ENCODE assay signal across 8 mouse cellular contexts in the genomic region with DNA sequence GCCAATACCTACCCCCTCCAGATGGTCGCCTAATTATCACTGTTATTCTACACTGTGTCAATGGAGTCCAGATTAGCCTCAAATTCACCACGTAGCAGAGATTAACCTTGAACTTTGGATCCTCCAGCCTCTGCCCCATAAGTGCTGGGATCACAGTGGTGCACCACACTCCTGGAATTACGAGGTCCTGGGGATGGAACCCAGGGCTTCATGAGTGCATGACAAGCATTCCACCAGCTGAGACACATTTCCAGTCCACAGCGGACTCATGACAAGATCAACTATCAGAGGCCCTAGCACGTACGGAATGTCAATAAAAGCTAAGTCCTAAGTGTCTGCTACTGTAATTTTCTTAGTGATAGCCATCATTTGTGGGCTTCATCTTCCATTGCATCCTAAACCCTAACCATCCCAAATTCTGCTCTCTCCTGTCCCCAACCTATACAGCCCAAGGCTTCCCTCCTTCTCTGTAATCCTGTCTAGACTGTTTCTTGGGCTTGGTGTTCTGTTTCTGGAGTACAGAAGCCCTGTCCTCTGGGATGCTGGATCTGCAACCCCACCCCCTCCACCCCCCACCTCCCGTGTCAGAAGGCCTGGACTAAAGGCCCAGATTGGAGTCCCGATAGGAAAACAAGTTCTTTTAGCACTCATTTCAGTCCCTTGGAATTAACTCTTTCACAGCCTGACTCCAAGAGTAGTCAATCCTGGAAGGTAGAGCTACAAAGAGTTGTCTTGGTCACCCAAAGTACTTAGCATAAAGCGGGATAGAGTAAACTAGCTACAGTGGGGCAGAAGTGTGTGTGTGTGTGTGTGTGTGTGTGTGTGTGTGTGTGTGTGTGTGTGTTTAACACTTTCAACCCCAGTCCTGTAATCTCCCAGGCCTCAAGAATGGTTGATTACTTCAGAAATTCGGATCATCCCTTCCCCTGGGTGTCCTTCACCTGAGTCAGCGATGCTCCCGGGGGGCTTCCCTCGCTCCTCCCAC. TPM values are rescaled to one million over a fixed set of nuclear protein-coding genes. Genes with fewer than 3 reads are reported as not detected.
DNase-seq lines count a peak whose midpoint lies in the region; ATAC-seq and TF ChIP-seq lines count a peak whose summit lies in the region.

No protein-coding gene starts in this region.

- H3K4me2 ChIP-seq in heart, embryonic 15.5 days: peak overlapping the region; percentile 68

- H3K27me3 ChIP-seq in ES-Bruce4 (ENCODE audit: control insufficient read depth, insufficient read depth, low read length, poor library complexity, severe bottlenecking): no peaks in the 10 kb centered on the region
- no peaks in the 10 kb centered on the region for H3K27me3 ChIP-seq in heart, embryonic 15.5 days
- H3K27me3 ChIP-seq in midbrain, embryonic 10.5 days (ENCODE audit: low read depth, poor library complexity, severe bottlenecking): peaks cover 30% of the 10 kb centered on the region

- intact Hi-C loops in gastrocnemius, adult 2 months (cut with DNase I): no loop called here

- WGBS in heart, embryonic 15.5 days: 18% methylated on average over 13 of the region's 13 CpGs
- WGBS in midbrain, embryonic 10.5 days: 28% methylated on average over 13 of the region's 13 CpGs

- H3K36me3 ChIP-seq in ES-Bruce4 (ENCODE audit: control insufficient read depth, insufficient read depth, low read length, poor library complexity, severe bottlenecking): no peaks in the 10 kb centered on the region
- no peaks in the 10 kb centered on the region for H3K36me3 ChIP-seq in heart, embryonic 15.5 days
- no peaks in the 10 kb centered on the region for H3K36me3 ChIP-seq in midbrain, embryonic 10.5 days

- H3K4me3 ChIP-seq in gastrocnemius, adult 2 months: peak overlapping the region; percentile 86
- no peak overlapping the region for H3K4me3 ChIP-seq in ES-Bruce4 (ENCODE audit: low read depth, low read length)
- peak overlapping the region; percentile 92 for H3K4me3 ChIP-seq in heart, embryonic 15.5 days
- H3K4me3 ChIP-seq in midbrain, embryonic 10.5 days: peak overlapping the region; percentile 72

- DNase-seq in gastrocnemius, adult 2 months: no peak
- no peak for DNase-seq in gastrocnemius, postnatal 10 days
- DNase-seq in midbrain, embryonic 10.5 days (ENCODE audit: low spot score): no peak
- DNase-seq in natural killer cell, adult 2 months (ENCODE audit: low spot score in 2 of 2): no peak
- no peak for DNase-seq in right cerebral cortex, postnatal 4 days

- H3K4me1 ChIP-seq in ES-Bruce4 (ENCODE audit: control insufficient read depth, insufficient read depth, low read length): peaks cover 7% of the 10 kb centered on the region
- peaks cover 26% of the 10 kb centered on the region for H3K4me1 ChIP-seq in heart, embryonic 15.5 days (replicated peaks)
- peaks cover 34% of the 10 kb centered on the region for H3K4me1 ChIP-seq in midbrain, embryonic 10.5 days

- 0 out of 2 replicates have a peak, but pooled peaks have one; percentile 14 for ATAC-seq in heart, embryonic 15.5 days (replicated peaks; ENCODE audit: insufficient number of reproducible peaks, insufficient read depth, low FRiP score, low read depth)
- ATAC-seq in activated CD4-positive, CD25-positive, alpha-beta regulatory T cell, adult 4 months: no peak

- TF ChIP-seq POLR2A in ES-Bruce4 (IDR thresholded peaks at IDR 0.05; ENCODE audit: insufficient read depth, low read length): no peak

- TF ChIP-seq CTCF in gastrocnemius, adult 2 months (IDR thresholded peaks at IDR 0.05): no peak
- TF ChIP-seq CTCF in ES-Bruce4 (IDR thresholded peaks at IDR 0.05; ENCODE audit: low read depth, low read length): no peak

- H3K9ac ChIP-seq in ES-Bruce4 (ENCODE audit: low read depth, poor library complexity, severe bottlenecking): no peak overlapping the region
- H3K9ac ChIP-seq in heart, embryonic 15.5 days: peak overlapping the region; percentile 93

- peak overlapping the region; percentile 89 for H3K27ac ChIP-seq in gastrocnemius, adult 2 months
- H3K27ac ChIP-seq in ES-Bruce4 (ENCODE audit: insufficient read depth, low read length): peak overlapping the region; percentile 62; the same call in 1 of the 2 replicates
- H3K27ac ChIP-seq in heart, embryonic 15.5 days: peak overlapping the region; percentile 96
- peak overlapping the region; percentile 87 for H3K27ac ChIP-seq in midbrain, embryonic 10.5 days (replicated peaks)

- no peak for TF ChIP-seq EP300 in ES-Bruce4 (IDR thresholded peaks at IDR 0.05; ENCODE audit: insufficient read depth, low read depth, low read length)

- H3K9me3 ChIP-seq in ES-Bruce4 (replicated peaks; ENCODE audit: control insufficient read depth, insufficient read depth, low read length, poor library complexity, severe bottlenecking): no peaks in the 10 kb centered on the region
- no peaks in the 10 kb centered on the region for H3K9me3 ChIP-seq in heart, embryonic 15.5 days (replicated peaks)
- no peaks in the 10 kb centered on the region for H3K9me3 ChIP-seq in midbrain, embryonic 10.5 days (replicated peaks)

RNA-seq across cellular contexts. Expression of a gene that starts 0.6 kb away (rescaled TPM):
- 1 to 10 TPM; 3.0 to 3.7 TPM for total RNA-seq in gastrocnemius, adult 2 months (2021)
- 10 to 100 TPM; 30.9 to 42.8 TPM for total RNA-seq in gastrocnemius, postnatal 10 days (2021)
- 51.2 and 51.6 TPM in 2 replicates for polyA plus RNA-seq in ES-Bruce4 (2011; ENCODE audit: insufficient read depth, insufficient read length, low read depth, missing spikeins)
- polyA plus RNA-seq in heart, embryonic 15.5 days (2015; fragmentation: Nextera tagmentation; extraction: Ambion mirVana): 19.6 and 26.5 TPM in 2 replicates
- 9.3 and 11.1 TPM in 2 replicates for polyA plus RNA-seq in midbrain, embryonic 10.5 days (2016; fragmentation: Nextera tagmentation; extraction: Ambion mirVana)
- 10 to 100 TPM; 74.6 to 85.8 TPM for polyA plus RNA-seq in activated CD4-positive, CD25-positive, alpha-beta regulatory T cell, adult 4 months (2017; shearing (Covaris generic))

RNA-seq across cellular contexts. Expression of a gene that starts 3.1 kb away (rescaled TPM):
- total RNA-seq in gastrocnemius, adult 2 months (2021): under 1 TPM; 0.64 to 0.99 TPM
- total RNA-seq in gastrocnemius, postnatal 10 days (2021): 1 to 10 TPM in 1 of 2 experiments, under 1 TPM in 1; 0.72 to 1.4 TPM
- polyA plus RNA-seq in ES-Bruce4 (2011; ENCODE audit: insufficient read depth, insufficient read length, low read depth, missing spikeins): 5.5 TPM in 1 of 2 replicates, not detected in the other
- 2.9 and 4.4 TPM in 2 replicates for polyA plus RNA-seq in heart, embryonic 15.5 days (2015; fragmentation: Nextera tagmentation; extraction: Ambion mirVana)
- polyA plus RNA-seq in midbrain, embryonic 10.5 days (2016; fragmentation: Nextera tagmentation; extraction: Ambion mirVana): 2.4 and 3.4 TPM in 2 replicates
- 10 to 100 TPM; 19.9 to 53.2 TPM for polyA plus RNA-seq in activated CD4-positive, CD25-positive, alpha-beta regulatory T cell, adult 4 months (2017; shearing (Covaris generic))
